Comparison of ENCODE assay signal across 11 mouse cellular contexts in genomic region chr9:57299790-57300477, GRCm38 (mm10). TPM values are rescaled to one million over a fixed set of nuclear protein-coding genes. Genes with fewer than 3 reads are reported as not detected.
DNase-seq lines count a peak whose midpoint lies in the region; ATAC-seq lines count a peak whose summit lies in the region.
"Had no signal": no experiment of that assay in that cellular context is flagged by ENCODE, and none has a peak within 500 bp of the region (broad histone marks: within the 10 kb centered on the region; RNA-seq: fewer than 3 reads in every experiment).

No protein-coding gene starts in this region.

- H3K9me3 ChIP-seq in kidney, embryonic 15.5 days (replicated peaks): no peaks in the 10 kb centered on the region
- H3K9me3 ChIP-seq in neural tube, embryonic 15.5 days (replicated peaks): no peaks in the 10 kb centered on the region
- H3K9me3 ChIP-seq: midbrain, embryonic 15.5 days had no signal

- no peak overlapping the region for H3K9ac ChIP-seq in kidney, embryonic 15.5 days
- no peak overlapping the region for H3K9ac ChIP-seq in neural tube, embryonic 15.5 days (replicated peaks)
- H3K9ac ChIP-seq: forebrain, embryonic 13.5 days; midbrain, embryonic 15.5 days had no signal

- no peak overlapping the region for H3K4me2 ChIP-seq in kidney, embryonic 15.5 days
- H3K4me2 ChIP-seq in neural tube, embryonic 15.5 days: no peak overlapping the region
- H3K4me2 ChIP-seq: forebrain, embryonic 13.5 days; midbrain, embryonic 15.5 days had no signal

- no peak overlapping the region for H3K27ac ChIP-seq in kidney, embryonic 15.5 days
- no peak overlapping the region for H3K27ac ChIP-seq in neural tube, embryonic 15.5 days (replicated peaks)
- H3K27ac ChIP-seq: forebrain, embryonic 13.5 days; midbrain, embryonic 15.5 days had no signal

- no peak for DNase-seq in kidney, postnatal 10 days
- peak; percentile 93 for DNase-seq in c-Kit-positive CD71-positive TER-119-positive erythroid progenitor cells, embryonic 14.5 days (ENCODE audit: low spot score)
- DNase-seq in liver (peak; percentile 93), MN1 (ENCODE audit: low spot score) (no peak)
- peak; percentile 62 to 69 for DNase-seq in spleen, postnatal 14 days (ENCODE audit: low spot score in 2 of 2)
- DNase-seq in cerebellum, postnatal 25 days: no peak
- DNase-seq: heart, postnatal 4 days had no signal

- ATAC-seq in kidney, embryonic 15.5 days (replicated peaks; ENCODE audit: low FRiP score): peak; percentile 89
- ATAC-seq in neural tube, embryonic 15.5 days (ENCODE audit: low FRiP score): no peak
- ATAC-seq: forebrain, embryonic 13.5 days; midbrain, embryonic 15.5 days had no signal

- peaks cover 7% of the 10 kb centered on the region for H3K4me1 ChIP-seq in kidney, embryonic 15.5 days
- no peaks in the 10 kb centered on the region for H3K4me1 ChIP-seq in neural tube, embryonic 15.5 days
- H3K4me1 ChIP-seq: forebrain, embryonic 13.5 days; midbrain, embryonic 15.5 days had no signal

- 48% methylated on average over 6 of the region's 6 CpGs for WGBS in kidney, embryonic 15.5 days
- 79% methylated on average over 6 of the region's 6 CpGs for WGBS in neural tube, embryonic 15.5 days

- H3K36me3 ChIP-seq in kidney, embryonic 15.5 days: no peaks in the 10 kb centered on the region
- H3K36me3 ChIP-seq in neural tube, embryonic 15.5 days: no peaks in the 10 kb centered on the region
- H3K36me3 ChIP-seq: midbrain, embryonic 15.5 days had no signal

- H3K4me3 ChIP-seq in kidney, embryonic 15.5 days (replicated peaks): no peak overlapping the region
- H3K4me3 ChIP-seq in neural tube, embryonic 15.5 days (replicated peaks): no peak overlapping the region
- H3K4me3 ChIP-seq: forebrain, embryonic 13.5 days; midbrain, embryonic 15.5 days had no signal

- H3K27me3 ChIP-seq in kidney, embryonic 15.5 days: no peaks in the 10 kb centered on the region
- no peaks in the 10 kb centered on the region for H3K27me3 ChIP-seq in neural tube, embryonic 15.5 days (replicated peaks)
- H3K27me3 ChIP-seq: forebrain, embryonic 13.5 days; midbrain, embryonic 15.5 days had no signal

RNA-seq across cellular contexts. Expression of gene 1700017B05Rik, which starts 37.5 kb away (rescaled TPM):
- 22.0 and 24.6 TPM in 2 replicates for polyA plus RNA-seq in kidney, embryonic 15.5 days (2015; fragmentation: Nextera tagmentation; extraction: Ambion mirVana)
- polyA plus RNA-seq in neural tube, embryonic 15.5 days (2015; fragmentation: Nextera tagmentation; extraction: Ambion mirVana): 4.1 and 10.9 TPM in 2 replicates

Comparison
In these comparisons a context has a peak if more than half of its experiments do, and no peak if none do; other contexts are left out.
1. DNase-seq: peak in c-Kit-positive CD71-positive TER-119-positive erythroid progenitor cells, embryonic 14.5 days (single experiment), liver (single experiment) and spleen, postnatal 14 days (2 of 2); none in kidney, postnatal 10 days (single experiment), cerebellum, postnatal 25 days (0 of 2) and MN1 (single experiment).